Mouse (Mus musculus): ENCODE results near the gene Isy1. TPM values are rescaled to one million over a fixed set of nuclear protein-coding genes. Genes with fewer than 3 reads are reported as not detected.
A peak's percentile ranks its signal among the peaks of the same experiment; 100 is the strongest.

Isy1 gene
- polyA plus RNA-seq, 1 experiment = 21.4 TPM

DNA sequence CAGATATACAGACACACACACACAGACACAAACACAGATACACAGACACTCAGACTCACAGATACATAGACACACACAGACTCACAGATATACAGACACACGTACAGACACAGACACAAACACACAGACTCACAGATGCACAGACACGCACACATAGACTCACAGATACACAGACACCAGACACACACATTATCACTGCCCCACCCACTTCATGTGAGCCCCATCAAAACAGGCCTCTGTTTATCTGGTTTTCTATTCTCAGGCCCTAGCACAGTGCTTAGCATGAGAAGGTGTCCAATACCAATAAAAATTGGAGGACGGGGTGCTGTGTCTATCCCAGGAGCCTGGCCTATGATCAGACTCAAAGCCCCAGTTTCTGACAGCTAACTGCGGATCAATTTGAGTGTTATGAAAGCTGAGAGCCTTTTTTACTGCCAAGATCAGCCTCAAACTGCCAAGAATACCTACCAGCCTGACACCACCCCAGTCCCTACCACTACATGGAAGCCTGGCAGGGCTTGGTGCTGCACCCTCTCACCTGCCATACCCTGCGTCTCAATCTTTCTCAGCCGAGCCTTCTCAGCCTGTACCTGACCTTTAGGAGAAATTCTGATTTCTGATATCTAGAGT lies 42.2 kb downstream of the Isy1 start:
- Histone ChIP-seq H3K4me3 (replicated peaks; ENCODE audit: extremely low read depth, low read depth, low read length) (no peak overlapping the region), H3K4me1 (ENCODE audit: control insufficient read depth, insufficient read depth, low read length) (no peaks in the 10 kb centered on the region)
- no peak for DNase-seq
- 81% methylated on average over 6 of the region's 6 CpGs for WGBS
- TF ChIP-seq CTCF (IDR thresholded peaks at IDR 0.05; ENCODE audit: insufficient read depth, low read length) = no peak
- no peak for TF ChIP-seq POLR2A (IDR thresholded peaks at IDR 0.05; ENCODE audit: borderline replicate concordance, extremely low read depth, low read depth, low read length)

DNA sequence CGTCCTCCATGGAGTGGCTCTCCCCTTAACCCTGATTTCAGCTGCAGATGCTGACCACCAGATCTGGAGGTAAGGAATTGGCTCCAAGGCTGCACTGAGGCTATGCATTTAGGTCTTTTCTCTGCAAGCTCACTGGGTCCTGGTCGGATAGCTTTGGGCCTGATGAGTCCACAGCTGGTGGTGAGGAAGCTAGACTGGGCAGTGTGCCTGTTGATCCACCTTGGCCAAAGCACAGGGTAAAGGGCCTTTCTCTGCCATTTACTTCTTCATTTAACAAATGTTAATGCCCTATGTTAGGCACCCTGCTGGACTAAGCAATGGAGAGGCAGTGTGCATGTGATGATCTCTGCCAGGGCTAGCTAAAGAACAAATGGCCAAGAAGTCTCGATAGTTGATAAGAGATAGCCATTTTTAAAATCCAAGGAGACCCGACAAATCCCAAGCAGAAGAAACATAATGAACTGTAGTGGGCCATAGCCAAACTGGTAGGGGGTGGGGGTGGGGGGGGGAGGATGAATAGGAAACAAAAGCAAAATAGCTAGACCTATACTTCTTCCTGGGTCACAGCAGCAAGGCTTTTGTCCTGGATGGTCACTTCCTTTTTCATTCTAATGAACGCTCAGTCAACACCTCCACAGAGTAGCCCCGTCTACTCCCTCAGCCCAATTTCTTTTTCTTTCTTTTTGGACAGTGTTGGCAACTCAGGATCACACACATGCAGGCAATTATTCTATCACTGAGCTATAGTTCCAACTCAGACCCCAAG lies 43.0 kb downstream of the Isy1 start:
- 66% methylated on average over 6 of the region's 6 CpGs for WGBS
- no peak overlapping the region for H3K4me3 ChIP-seq (replicated peaks; ENCODE audit: extremely low read depth, low read depth, low read length)
- peaks cover 4% of the 10 kb centered on the region for H3K4me1 ChIP-seq (ENCODE audit: control insufficient read depth, insufficient read depth, low read length)
- TF ChIP-seq POLR2A (IDR thresholded peaks at IDR 0.05; ENCODE audit: borderline replicate concordance, extremely low read depth, low read depth, low read length) (no peak), CTCF (IDR thresholded peaks at IDR 0.05; ENCODE audit: insufficient read depth, low read length) (no peak)
- no peak for DNase-seq

- no peak for TF ChIP-seq CTCF (IDR thresholded peaks at IDR 0.05; ENCODE audit: insufficient read depth, low read length)
- no peak for TF ChIP-seq POLR2A (IDR thresholded peaks at IDR 0.05; ENCODE audit: borderline replicate concordance, extremely low read depth, low read depth, low read length)
- WGBS = 92% methylated on average over 10 of the region's 10 CpGs
- peaks cover 7% of the 10 kb centered on the region for H3K4me1 ChIP-seq (ENCODE audit: control insufficient read depth, insufficient read depth, low read length)
- no peak for DNase-seq
- no peak overlapping the region for H3K4me3 ChIP-seq (replicated peaks; ENCODE audit: extremely low read depth, low read depth, low read length)
These were observed 44.6 kb downstream of the Isy1 start for GRCm38 (mm10) chr6:87793821-87794510.

- Histone ChIP-seq H3K4me3 (replicated peaks; ENCODE audit: extremely low read depth, low read depth, low read length) (no peak overlapping the region), H3K4me1 (ENCODE audit: control insufficient read depth, insufficient read depth, low read length) (peaks cover 11% of the 10 kb centered on the region)
- WGBS = 88% methylated on average over 5 of the region's 5 CpGs
These were observed 46.8 kb downstream of the Isy1 start for GRCm38 (mm10) chr6:87791826-87792225.

DNA sequence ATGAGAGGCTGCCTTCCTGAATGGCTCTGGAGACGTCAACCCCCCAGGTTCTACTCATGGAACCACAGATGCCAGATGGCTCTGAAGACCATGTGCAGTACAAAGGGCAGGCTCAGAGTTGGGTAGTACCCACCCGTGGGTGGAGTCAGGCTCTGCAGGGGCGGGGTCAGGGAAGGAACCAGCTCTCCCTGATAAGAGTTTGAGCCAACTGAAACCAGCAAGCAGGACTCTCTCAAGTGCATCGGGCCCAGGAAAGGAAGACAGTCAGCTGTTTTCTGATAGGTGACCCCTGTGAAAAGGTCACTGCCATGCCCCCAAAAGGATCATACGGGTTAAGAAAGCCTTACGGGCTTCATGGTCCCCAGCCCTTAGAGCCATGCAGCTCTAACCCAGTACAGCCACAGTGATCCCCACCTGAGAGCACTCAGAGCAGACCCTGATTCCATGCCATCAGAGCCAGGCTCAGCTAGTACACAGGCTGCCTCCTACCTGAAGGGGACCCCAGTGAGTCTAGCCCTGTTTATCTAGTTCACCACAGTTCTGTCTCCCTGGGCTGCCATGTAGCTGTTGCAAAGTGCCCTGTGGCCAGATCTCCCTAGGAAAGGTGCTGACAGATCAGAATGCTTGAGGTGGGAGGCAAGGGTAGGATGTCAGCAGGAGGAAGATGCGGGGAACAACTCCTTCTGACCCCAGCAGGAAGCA lies 47.7 kb downstream of the Isy1 start:
- Histone ChIP-seq H3K4me3 (replicated peaks; ENCODE audit: extremely low read depth, low read depth, low read length) (no peak overlapping the region), H3K4me1 (ENCODE audit: control insufficient read depth, insufficient read depth, low read length) (peaks cover 11% of the 10 kb centered on the region)
- DNase-seq = no peak
- TF ChIP-seq POLR2A (IDR thresholded peaks at IDR 0.05; ENCODE audit: borderline replicate concordance, extremely low read depth, low read depth, low read length) = no peak
- TF ChIP-seq CTCF (IDR thresholded peaks at IDR 0.05; ENCODE audit: insufficient read depth, low read length) = no peak
- WGBS = 65% methylated on average over 7 of the region's 7 CpGs

More at GRCm38 (mm10) chr6:87791826-87792225, 46.8 kb downstream of the Isy1 start:
- no peak for DNase-seq
- TF ChIP-seq POLR2A (IDR thresholded peaks at IDR 0.05; ENCODE audit: borderline replicate concordance, extremely low read depth, low read depth, low read length) (no peak), CTCF (IDR thresholded peaks at IDR 0.05; ENCODE audit: insufficient read depth, low read length) (no peak)

DNA sequence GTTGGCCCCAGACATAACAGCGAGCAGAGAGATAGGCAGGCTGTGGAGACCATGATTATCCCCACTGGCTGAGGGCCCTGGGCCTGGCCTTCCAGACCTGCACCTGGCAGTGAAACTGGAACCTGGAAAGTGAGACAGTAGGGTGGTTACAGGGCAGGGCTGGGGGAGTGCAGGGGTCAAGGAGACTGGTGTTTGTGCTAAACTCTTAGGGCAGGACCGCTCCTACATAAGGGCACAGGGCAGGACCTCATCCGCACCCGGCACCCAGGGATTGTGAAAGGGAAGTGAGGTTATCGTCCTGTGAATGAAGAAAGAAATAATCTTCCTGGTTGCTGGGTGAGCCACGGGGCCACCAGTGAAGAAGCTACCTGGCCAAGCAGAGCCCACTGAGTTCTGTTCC lies 48.8 kb downstream of the Isy1 start:
- Histone ChIP-seq H3K4me1 (ENCODE audit: control insufficient read depth, insufficient read depth, low read length) (peaks cover 11% of the 10 kb centered on the region), H3K4me3 (replicated peaks; ENCODE audit: extremely low read depth, low read depth, low read length) (no peak overlapping the region)
- TF ChIP-seq POLR2A (IDR thresholded peaks at IDR 0.05; ENCODE audit: borderline replicate concordance, extremely low read depth, low read depth, low read length) = no peak
- no peak for TF ChIP-seq CTCF (IDR thresholded peaks at IDR 0.05; ENCODE audit: insufficient read depth, low read length)
- WGBS = 72% methylated on average over 6 of the region's 6 CpGs
- no peak for DNase-seq

GRCm38 (mm10) chr6:87788896-87789587 lies 49.6 kb downstream of the Isy1 start:
- peak; percentile 54 for DNase-seq
- whole genome bisulfite sequencing = 23% methylated on average over 5 of the region's 5 CpGs

DNA sequence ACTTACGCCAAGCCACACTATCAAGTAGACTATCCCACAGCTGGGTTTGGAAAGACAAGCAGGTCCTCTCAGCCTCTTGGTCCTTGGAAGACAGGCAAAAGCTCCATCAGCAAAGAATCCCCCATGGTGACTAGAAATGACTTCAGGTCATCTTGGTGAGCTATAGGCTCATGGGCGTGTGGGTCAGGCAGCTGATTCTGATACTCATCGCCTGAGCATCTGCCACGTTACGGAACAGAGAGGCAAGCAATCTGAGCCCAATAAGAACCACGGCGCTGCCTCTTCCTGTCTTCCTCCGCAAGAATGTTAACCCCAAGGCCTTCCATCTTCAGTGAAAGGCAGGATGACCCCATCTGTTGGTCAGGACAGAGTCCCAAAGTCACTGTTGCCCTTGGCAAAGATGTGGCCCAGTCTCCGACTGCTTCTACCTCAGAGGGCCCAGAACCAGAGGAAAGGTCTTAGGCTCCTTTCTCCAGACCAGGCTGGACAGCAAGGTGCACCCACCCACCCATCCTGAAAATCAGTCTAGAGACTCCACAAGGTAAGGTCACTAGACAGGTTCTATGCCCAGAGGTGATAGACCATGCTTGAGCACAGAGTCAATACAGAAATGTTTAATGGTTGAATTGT lies 50.2 kb downstream of the Isy1 start:
- Histone ChIP-seq H3K4me3 (replicated peaks; ENCODE audit: extremely low read depth, low read depth, low read length) (no peak overlapping the region), H3K4me1 (ENCODE audit: control insufficient read depth, insufficient read depth, low read length) (peaks cover 11% of the 10 kb centered on the region)
- TF ChIP-seq POLR2A (IDR thresholded peaks at IDR 0.05; ENCODE audit: borderline replicate concordance, extremely low read depth, low read depth, low read length) (no peak), CTCF (IDR thresholded peaks at IDR 0.05; ENCODE audit: insufficient read depth, low read length) (no peak)
- no peak for DNase-seq
- WGBS = 92% methylated on average over 9 of the region's 9 CpGs

More at GRCm38 (mm10) chr6:87788896-87789587, 49.6 kb downstream of the Isy1 start:
- no peak overlapping the region for H3K4me3 ChIP-seq (replicated peaks; ENCODE audit: extremely low read depth, low read depth, low read length)
- H3K4me1 ChIP-seq (ENCODE audit: control insufficient read depth, insufficient read depth, low read length) = peaks cover 11% of the 10 kb centered on the region
- TF ChIP-seq POLR2A (IDR thresholded peaks at IDR 0.05; ENCODE audit: borderline replicate concordance, extremely low read depth, low read depth, low read length) (no peak), CTCF (IDR thresholded peaks at IDR 0.05; ENCODE audit: insufficient read depth, low read length) (no peak)
